Mouse (Mus musculus) gastrocnemius, postnatal 14 days (tissue): ENCODE measurements at regions not wholly inside any gene's neighbourhood (a gene's known extent, or its start where the extent isn't known, plus 50 kb on each side); places are given as distances from the start of the nearest gene placed in this dataset.

Experiments used
- DNase-seq: peaks from one replicate; pipeline ENCODE4 v3.0.0; 2021; ENCODE audit warnings: mixed read lengths
- intact Hi-C: fragments of 180-260 bp; cut with DNase I; formaldehyde crosslinking; loops from one replicate; pipeline ENCODE4 v1.15.1; 2025; ENCODE audit warnings: low total_unique reads

GRCm38 (mm10) chr11:50547776-50548175, 54.1 kb upstream of the Adamts2 start:
- DNase-seq: no peak
- intact Hi-C loops: no loop called here

DNA sequence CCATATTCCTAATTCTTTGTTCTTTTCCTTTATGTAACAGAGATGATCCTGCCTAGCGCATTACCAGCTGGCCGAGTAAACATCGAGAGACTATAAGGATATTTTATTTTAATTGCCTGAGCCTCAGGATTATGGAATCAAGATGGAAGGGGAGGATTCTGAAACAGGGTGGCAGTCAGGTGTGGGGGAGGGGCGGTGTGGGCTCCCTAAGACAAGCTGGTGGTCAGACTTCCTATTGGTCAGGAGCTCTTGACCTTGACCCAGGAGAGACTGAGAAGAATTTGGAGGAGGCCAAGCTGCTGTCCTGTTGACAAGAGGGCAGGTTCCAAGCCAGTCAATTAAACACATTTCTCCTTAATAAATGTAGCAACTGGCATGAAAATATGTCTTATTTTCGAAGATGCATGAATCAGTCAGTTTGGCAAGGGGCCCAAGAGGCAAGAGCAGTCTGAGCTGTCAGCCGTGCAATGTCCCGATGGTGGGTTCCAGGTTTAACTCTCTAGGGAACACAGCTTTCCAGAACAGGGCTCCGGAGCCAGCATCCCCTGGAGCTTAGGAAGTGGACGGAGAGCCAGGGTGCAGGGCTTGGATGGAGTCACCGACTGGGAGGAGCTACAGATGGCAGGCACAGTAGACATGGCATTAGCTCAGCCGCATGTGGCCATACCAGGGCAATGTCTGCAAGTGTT, 55.3 kb upstream of the Adamts2 start:
- intact Hi-C loops: no loop called here
- peak; percentile 19 for DNase-seq

GRCm38 (mm10) chr11:50545421-50545820, 56.5 kb upstream of the Adamts2 start:
- intact Hi-C loops: no loop called here
- no peak for DNase-seq

- peak; percentile 37 for DNase-seq
- intact Hi-C loops: no loop called here
These were observed 61.7 kb upstream of the Adamts2 start for GRCm38 (mm10) chr11:50540136-50540535.

GRCm38 (mm10) chr11:50534266-50534665, 67.6 kb upstream of the Adamts2 start:
- intact Hi-C loops: no loop called here
- DNase-seq: no peak

GRCm38 (mm10) chr11:50527923-50528322, 74.0 kb upstream of the Adamts2 start:
- intact Hi-C loops: no loop called here
- no peak for DNase-seq

- intact Hi-C loops: no loop called here
- no peak for DNase-seq
These were observed 81.7 kb upstream of the Adamts2 start for GRCm38 (mm10) chr11:50520162-50520561.

GRCm38 (mm10) chr11:50507882-50508281, 77.0 kb upstream of the Rufy1 start:
- intact Hi-C loops: no loop called here
- DNase-seq: no peak

GRCm38 (mm10) chr11:50507498-50507824, 76.5 kb upstream of the Rufy1 start:
- intact Hi-C loops: no loop called here
- DNase-seq: no peak

DNA sequence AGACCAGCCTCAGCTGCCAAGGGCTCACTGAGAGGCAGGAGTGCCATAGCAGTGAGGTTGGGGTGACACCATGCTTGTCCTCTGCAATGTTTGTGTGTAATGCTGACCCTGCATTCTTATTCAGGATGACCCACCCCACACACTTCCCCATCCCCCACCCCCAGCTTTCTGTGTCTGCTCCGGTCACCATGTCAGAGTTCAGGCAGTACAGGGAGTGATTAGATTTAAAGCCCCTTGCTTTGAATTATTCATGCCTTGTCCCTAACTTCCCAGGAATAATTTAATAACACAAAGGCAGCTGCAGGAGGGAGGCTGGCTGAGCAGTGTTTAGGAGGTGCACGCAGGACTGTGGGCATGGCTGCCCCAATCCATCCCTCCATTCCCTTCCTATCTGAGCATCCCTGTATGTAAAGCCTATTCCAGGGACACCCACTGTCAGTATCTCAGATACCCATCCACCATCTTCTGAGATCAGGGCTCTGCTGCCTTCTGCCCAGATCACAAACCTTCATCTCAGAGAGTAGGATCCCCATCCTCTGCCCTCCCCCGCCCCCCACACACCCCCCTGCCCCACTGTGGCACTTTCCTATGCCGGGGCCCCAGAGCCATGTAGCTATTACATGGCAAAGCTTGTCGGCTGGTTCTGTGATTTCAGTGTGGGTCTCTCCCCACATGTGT, 76.0 kb upstream of the Rufy1 start:
- intact Hi-C loops: no loop called here
- DNase-seq: no peak

DNA sequence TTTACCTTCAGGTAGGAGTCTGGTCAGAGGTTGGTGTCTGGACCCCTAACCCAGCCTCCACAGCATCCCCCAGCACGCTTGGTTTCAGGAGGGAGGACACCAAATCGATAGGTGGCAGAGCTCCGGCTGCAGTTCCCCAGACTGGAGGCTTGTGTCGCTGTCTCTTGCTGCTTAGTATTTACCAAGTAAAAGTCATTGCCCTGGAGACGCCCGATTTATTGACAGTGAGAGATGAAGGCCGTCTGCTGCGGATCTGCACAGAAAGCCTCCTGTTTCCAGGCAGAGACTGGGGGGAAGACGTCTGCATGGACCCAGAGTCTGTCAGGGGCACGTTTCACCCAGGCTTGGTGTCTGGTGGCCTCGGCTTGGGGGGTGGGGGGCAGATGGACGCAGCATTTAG, 70.4 kb upstream of the Rufy1 start:
- intact Hi-C loops: no loop called here
- DNase-seq: no peak

GRCm38 (mm10) chr11:50493123-50493476, 62.2 kb upstream of the Rufy1 start:
- intact Hi-C loops: no loop called here
- no peak for DNase-seq

GRCm38 (mm10) chr11:50492399-50493122, 61.6 kb upstream of the Rufy1 start:
- no peak for DNase-seq
- intact Hi-C loops: no loop called here

DNA sequence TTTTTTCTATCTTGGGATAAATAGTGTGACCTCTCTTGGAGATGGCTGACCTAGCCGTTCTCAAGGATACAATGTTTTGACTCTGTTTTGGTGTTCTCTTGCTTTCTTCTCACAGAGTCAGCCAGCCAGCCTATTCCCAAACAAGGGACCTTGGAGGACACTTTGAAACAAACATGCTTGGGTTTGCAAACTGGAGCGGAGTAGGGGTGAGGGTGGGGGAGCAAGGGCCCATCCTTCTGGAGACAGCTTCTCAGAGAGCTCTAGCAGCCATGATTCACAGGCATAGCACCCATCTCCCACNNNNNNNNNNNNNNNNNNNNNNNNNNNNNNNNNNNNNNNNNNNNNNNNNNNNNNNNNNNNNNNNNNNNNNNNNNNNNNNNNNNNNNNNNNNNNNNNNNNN, 52.9 kb upstream of the Rufy1 start:
- intact Hi-C loops: no loop called here

DNA sequence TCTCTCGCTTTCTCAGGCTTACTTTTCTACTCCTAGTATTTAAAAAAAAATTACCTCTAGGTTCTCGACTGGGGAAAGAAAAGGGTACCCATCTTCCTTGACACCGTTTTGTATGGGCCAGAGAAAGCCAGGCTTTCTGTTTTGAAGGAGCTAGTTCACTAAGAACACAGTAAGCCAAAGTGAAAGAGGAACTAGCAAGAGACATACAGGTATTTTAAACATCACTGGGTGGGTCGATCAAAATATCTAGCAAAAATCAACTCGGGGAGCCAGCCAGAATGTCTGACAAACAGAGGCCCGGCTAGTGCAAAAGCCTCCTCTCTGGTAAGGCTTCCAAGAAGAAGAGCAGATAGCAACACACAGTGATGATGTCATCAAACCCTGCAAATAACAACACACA, 52.2 kb upstream of the Rufy1 start:
- intact Hi-C loops: no loop called here
- DNase-seq: no peak

More for the DNA sequence above, 52.9 kb upstream of the Rufy1 start:
- DNase-seq: no peak

GRCm38 (mm10) chr11:50482607-50483006, 51.7 kb upstream of the Rufy1 start:
- no peak for DNase-seq
- intact Hi-C loops: no loop called here
